Comparison of ENCODE assay signal across 32 mouse cellular contexts in genomic region chr15:58727041-58727440, GRCm38 (mm10).
A peak's percentile ranks its signal among the peaks of the same experiment; 100 is the strongest.
DNase-seq lines count a peak whose midpoint lies in the region; ATAC-seq lines count a peak whose summit lies in the region.
"Had no signal": no experiment of that assay in that cellular context is flagged by ENCODE, and none has a peak within 500 bp of the region (broad histone marks: within the 10 kb centered on the region; RNA-seq: fewer than 3 reads in every experiment).

No protein-coding gene starts in this region.

- H3K9me3 ChIP-seq in liver, embryonic 12.5 days (replicated peaks): no peaks in the 10 kb centered on the region
- H3K9me3 ChIP-seq: embryonic facial prominence, embryonic 15.5 days; forebrain, embryonic 13.5 days; G1E; heart, embryonic 12.5 days; limb, embryonic 12.5 days; lung, embryonic 15.5 days; neural tube, embryonic 12.5 days had no signal

- ATAC-seq in liver, embryonic 12.5 days: no peak
- ATAC-seq in megakaryocyte progenitor cell, adult 5-6 weeks (replicated peaks; ENCODE audit: poor library complexity): 0 out of 2 replicates have a peak, but pooled peaks have one; percentile 20
- ATAC-seq: forebrain, embryonic 13.5 days; midbrain, embryonic 16.5 days; Patski had no signal

- H3K4me1 ChIP-seq in liver, embryonic 12.5 days: no peaks in the 10 kb centered on the region
- H3K4me1 ChIP-seq: lung, embryonic 15.5 days had no signal

- DNase-seq in liver: peak; percentile 20
- peak; percentile 16 for DNase-seq in CD4-positive helper T cell, adult 2 months (ENCODE audit: low read depth, low spot score)
- DNase-seq in ZHBTc4 (ENCODE audit: low read depth, low spot score): peak; percentile 64
- no peak for DNase-seq in gastrocnemius, postnatal 10 days
- DNase-seq in kidney, adult 11 months: no peak
- DNase-seq in thymus, postnatal 36 days: no peak
- DNase-seq: adrenal gland, adult 2 months; adrenal gland, postnatal 36 days; cerebellum, adult 2 months; cerebellum, postnatal 14 days; gastrocnemius, postnatal 14 days; heart, adult 11 months; kidney, postnatal 25 days; right cerebral cortex, postnatal 4 days; thymus, adult 2 months; thymus, postnatal 4 days had no signal

- 60% methylated on average over 4 of the region's 4 CpGs for whole genome bisulfite sequencing in liver, embryonic 12.5 days (ENCODE audit: insufficient replicate concordance)

- H3K36me3 ChIP-seq in liver, embryonic 12.5 days: no peaks in the 10 kb centered on the region
- H3K36me3 ChIP-seq: embryonic facial prominence, embryonic 15.5 days; G1E; heart, embryonic 12.5 days; limb, embryonic 12.5 days; lung, embryonic 15.5 days; neural tube, embryonic 12.5 days had no signal

- H3K4me3 ChIP-seq in liver, embryonic 12.5 days: no peak overlapping the region
- H3K4me3 ChIP-seq: embryonic facial prominence, embryonic 15.5 days; forebrain, embryonic 13.5 days; heart, embryonic 12.5 days; limb, embryonic 12.5 days; lung, embryonic 15.5 days; myocyte; neural tube, embryonic 12.5 days had no signal

- H3K27ac ChIP-seq in liver, embryonic 12.5 days: no peak overlapping the region
- H3K27ac ChIP-seq: embryonic facial prominence, embryonic 15.5 days; forebrain, embryonic 13.5 days; hindbrain, embryonic 14.5 days; limb, embryonic 12.5 days; liver, embryonic 14.5 days; lung, embryonic 15.5 days; neural tube, embryonic 12.5 days; stomach, postnatal 0 days had no signal

- no peak overlapping the region for H3K9ac ChIP-seq in liver, embryonic 12.5 days
- H3K9ac ChIP-seq: embryonic facial prominence, embryonic 15.5 days; forebrain, embryonic 13.5 days; heart, embryonic 12.5 days; hindbrain, embryonic 14.5 days; limb, embryonic 12.5 days; liver, embryonic 14.5 days; lung, embryonic 15.5 days; neural tube, embryonic 12.5 days had no signal

- H3K4me2 ChIP-seq in liver, embryonic 12.5 days: no peak overlapping the region
- H3K4me2 ChIP-seq: embryonic facial prominence, embryonic 15.5 days; forebrain, embryonic 13.5 days; heart, embryonic 12.5 days; hindbrain, embryonic 14.5 days; limb, embryonic 12.5 days; lung, embryonic 15.5 days; midbrain, embryonic 11.5 days; neural tube, embryonic 12.5 days had no signal

- H3K27me3 ChIP-seq in liver, embryonic 12.5 days (replicated peaks): 0 out of 2 replicates have a peak, but pooled peaks cover 9% of the 10 kb centered on the region
- H3K27me3 ChIP-seq: embryonic facial prominence, embryonic 15.5 days; forebrain, embryonic 13.5 days; heart, embryonic 12.5 days; limb, embryonic 12.5 days; lung, embryonic 15.5 days; neural tube, embryonic 12.5 days had no signal

Comparison
In these comparisons a context has a peak if more than half of its experiments do, and no peak if none do; other contexts are left out.
1. DNase-seq: peak in liver (single experiment), CD4-positive helper T cell, adult 2 months (single experiment) and ZHBTc4 (single experiment); none in gastrocnemius, postnatal 10 days (single experiment), kidney, adult 11 months (single experiment) and thymus, postnatal 36 days (0 of 2).